Mouse (Mus musculus) MEL (cell line): ENCODE data around the gene Slc2a13. TPM values are rescaled to one million over a fixed set of nuclear protein-coding genes. Genes with fewer than 3 reads are reported as not detected.

Source experiments
- DNase-seq: peaks from one replicate; pipeline ENCODE4 v3.0.0; 2011; ENCODE audit warnings: low read depth, low spot score
- H3K27ac ChIP-seq: 2 replicates; pipeline ENCODE4 v1.5.1; 2012; ENCODE audit warnings: low read depth, mild to moderate bottlenecking, control low read depth, low read length, moderate library complexity; ENCODE audit not compliant: control insufficient read depth
- H3K27me3 ChIP-seq, 2 experiments: fragments of 150-350 bp in 1 of 2; sonication (generic) in 1 of 2; 2 replicates each; pipeline ENCODE4 v1.6.1; 2012; ENCODE audit warnings: low read length in 2 of 2, mild to moderate bottlenecking in 2 of 2, improper control_type of control experiment in 1 of 2, moderate library complexity in 1 of 2; ENCODE audit not compliant: insufficient read depth in 2 of 2, control insufficient read depth in 1 of 2
- H3K36me3 ChIP-seq, 2 experiments: 2 replicates each; pipeline ENCODE4 v1.6.1; 2012 to 2014; ENCODE audit warnings: low read length in 2 of 2, improper control_type of control experiment in 1 of 2, inconsistent platforms in 1 of 2, mild to moderate bottlenecking in 1 of 2; ENCODE audit not compliant: insufficient read depth in 2 of 2, control insufficient read depth in 1 of 2
- H3K4me1 ChIP-seq, 2 experiments: fragments of 150-350 bp in 1 of 2; sonication (generic) in 1 of 2; 2 replicates each; pipeline ENCODE4 v1.6.1; 2012; ENCODE audit warnings: low read length in 2 of 2, improper control_type of control experiment in 1 of 2, mild to moderate bottlenecking in 1 of 2; ENCODE audit not compliant: insufficient read depth in 2 of 2, control insufficient read depth in 1 of 2
- H3K4me3 ChIP-seq, 2 experiments: fragments of 150-350 bp in 1 of 2; sonication (generic) in 1 of 2; 2 replicates each; pipeline ENCODE4 v1.5.1; 2012; ENCODE audit warnings: low read depth in 2 of 2, low read length in 2 of 2, mild to moderate bottlenecking in 2 of 2, moderate library complexity in 2 of 2, control low read depth in 1 of 2, improper control_type of control experiment in 1 of 2; ENCODE audit not compliant: control insufficient read depth in 1 of 2, insufficient read depth in 1 of 2
- H3K79me2 ChIP-seq: 2 replicates; pipeline ENCODE4 v1.6.1; 2012; ENCODE audit warnings: mild to moderate bottlenecking, low read length, moderate library complexity; ENCODE audit not compliant: control insufficient read depth, poor library complexity, insufficient read depth
- H3K9ac ChIP-seq: 2 replicates; pipeline ENCODE4 v1.6.1; 2012; ENCODE audit warnings: low read depth, mild to moderate bottlenecking, control low read depth, low read length, moderate library complexity; ENCODE audit not compliant: control insufficient read depth, poor library complexity, severe bottlenecking
- H3K9me3 ChIP-seq: fragments of 150-350 bp; sonication (generic); replicated peaks from 2 replicates; pipeline ENCODE4 v1.6.1; 2012; ENCODE audit warnings: mild to moderate bottlenecking, low read length, improper control_type of control experiment, moderate library complexity; ENCODE audit not compliant: insufficient read depth
- BHLHE40 ChIP-seq: IDR thresholded peaks from 2 replicates; pipeline ENCODE4 v1.6.1; 2012; ENCODE audit warnings: low read depth, mild to moderate bottlenecking, inconsistent platforms, low read length, improper control_type of control experiment, borderline replicate concordance
- CHD2 ChIP-seq: IDR thresholded peaks from 2 replicates; pipeline ENCODE4 v1.6.1; 2011; ENCODE audit warnings: low read length, improper control_type of control experiment
- CTCF ChIP-seq, 3 experiments: IDR thresholded peaks in 2 of 3; conservative IDR thresholded peaks in 1 of 3; 2 replicates each; pipeline ENCODE4 v1.5.1; 2011 to 2012; ENCODE audit warnings: low read length in 3 of 3, low read depth in 2 of 3, mild to moderate bottlenecking in 2 of 3, improper control_type of control experiment in 1 of 3, inconsistent platforms in 1 of 3, mixed read lengths in 1 of 3, moderate library complexity in 1 of 3; ENCODE audit not compliant: control insufficient read depth in 1 of 3, insufficient read depth in 1 of 3, poor library complexity in 1 of 3, severe bottlenecking in 1 of 3
- E2F4 ChIP-seq: IDR thresholded peaks from 2 replicates; pipeline ENCODE4 v1.6.1; 2011; ENCODE audit warnings: low read depth, low read length, improper control_type of control experiment, borderline replicate concordance
- EP300 ChIP-seq, 2 experiments: IDR thresholded peaks; 2 replicates each; pipeline ENCODE4 v1.6.1; 2011; ENCODE audit warnings: improper control_type of control experiment in 2 of 2, low read length in 2 of 2, low read depth in 1 of 2, mild to moderate bottlenecking in 1 of 2
- GABPA ChIP-seq: IDR thresholded peaks from 2 replicates; pipeline ENCODE4 v1.6.1; 2012; ENCODE audit warnings: low read depth, mild to moderate bottlenecking, inconsistent platforms, low read length, improper control_type of control experiment, moderate library complexity
- GATA1 ChIP-seq: IDR thresholded peaks from 2 replicates; pipeline ENCODE4 v1.6.1; 2011; ENCODE audit warnings: low read depth, low read length, improper control_type of control experiment
- HCFC1 ChIP-seq: IDR thresholded peaks from 2 replicates; pipeline ENCODE4 v1.6.1; 2012; ENCODE audit warnings: low read depth, mild to moderate bottlenecking, inconsistent platforms, low read length, improper control_type of control experiment, moderate library complexity
- KAT2A ChIP-seq: conservative IDR thresholded peaks from 2 replicates; pipeline ENCODE4 v1.6.1; 2012; ENCODE audit warnings: low read depth, low read length, improper control_type of control experiment, inconsistent platforms
- MAFK ChIP-seq: IDR thresholded peaks from 2 replicates; pipeline ENCODE4 v1.6.1; 2011; ENCODE audit warnings: low read depth, mild to moderate bottlenecking, low read length, improper control_type of control experiment, borderline replicate concordance
- MEF2A ChIP-seq: IDR thresholded peaks from 2 replicates; pipeline ENCODE4 v1.6.1; 2014; ENCODE audit warnings: low read depth, mild to moderate bottlenecking, inconsistent platforms, low read length, improper control_type of control experiment; ENCODE audit not compliant: poor library complexity, insufficient replicate concordance, severe bottlenecking; ENCODE audit errors: extremely low read depth
- MXI1 ChIP-seq: IDR thresholded peaks from 2 replicates; pipeline ENCODE4 v1.6.1; 2011; ENCODE audit warnings: mild to moderate bottlenecking, low read depth, low read length, improper control_type of control experiment
- MYB ChIP-seq: IDR thresholded peaks from 2 replicates; pipeline ENCODE4 v1.6.1; 2011; ENCODE audit warnings: mild to moderate bottlenecking, low read depth, low read length, improper control_type of control experiment
- MYC ChIP-seq: IDR thresholded peaks from 2 replicates; pipeline ENCODE4 v1.6.1; 2011; ENCODE audit warnings: low read depth, mild to moderate bottlenecking, low read length, improper control_type of control experiment, moderate library complexity
- POLR2A ChIP-seq, 2 experiments: IDR thresholded peaks; 2 replicates each; pipeline ENCODE4 v1.6.1; 2011 to 2012; ENCODE audit warnings: low read length in 2 of 2, mild to moderate bottlenecking in 2 of 2, control low read depth in 1 of 2, improper control_type of control experiment in 1 of 2, low read depth in 1 of 2, moderate library complexity in 1 of 2; ENCODE audit not compliant: control insufficient read depth in 1 of 2, insufficient read depth in 1 of 2, poor library complexity in 1 of 2
- POLR2AphosphoS5 ChIP-seq: IDR thresholded peaks from 2 replicates; pipeline ENCODE4 v1.6.1; 2012; ENCODE audit warnings: low read depth, borderline replicate concordance, mild to moderate bottlenecking, inconsistent platforms, low read length, moderate library complexity, mixed read lengths
- RCOR1 ChIP-seq: IDR thresholded peaks from 2 replicates; pipeline ENCODE4 v1.6.1; 2012; ENCODE audit warnings: low read depth, mild to moderate bottlenecking, inconsistent platforms, low read length, improper control_type of control experiment
- SMC3 ChIP-seq: IDR thresholded peaks from 2 replicates; pipeline ENCODE4 v1.6.1; 2011; ENCODE audit warnings: low read depth, low read length, improper control_type of control experiment
- TBP ChIP-seq: IDR thresholded peaks from 2 replicates; pipeline ENCODE4 v1.8.0; 2011; ENCODE audit warnings: low read depth, low read length, improper control_type of control experiment
- TCF12 ChIP-seq: IDR thresholded peaks from 2 replicates; pipeline ENCODE4 v1.6.1; 2014; ENCODE audit warnings: low read depth, mild to moderate bottlenecking, inconsistent platforms, low read length, improper control_type of control experiment, moderate library complexity
- UBTF ChIP-seq: IDR thresholded peaks from 2 replicates; pipeline ENCODE4 v1.6.1; 2012; ENCODE audit warnings: low read depth, mild to moderate bottlenecking, inconsistent platforms, low read length, improper control_type of control experiment, moderate library complexity, borderline replicate concordance; ENCODE audit not compliant: insufficient read depth
- USF1 ChIP-seq: IDR thresholded peaks from 2 replicates; pipeline ENCODE4 v1.6.1; 2014; ENCODE audit warnings: low read depth, mild to moderate bottlenecking, inconsistent platforms, low read length, improper control_type of control experiment, moderate library complexity
- ZKSCAN1 ChIP-seq: IDR thresholded peaks from 2 replicates; pipeline ENCODE4 v1.6.1; 2012; ENCODE audit warnings: low read depth, mild to moderate bottlenecking, inconsistent platforms, low read length, improper control_type of control experiment, moderate library complexity
- ZNF384 ChIP-seq: IDR thresholded peaks from 2 replicates; pipeline ENCODE4 v1.6.1; 2012; ENCODE audit warnings: low read depth, mild to moderate bottlenecking, inconsistent platforms, low read length, improper control_type of control experiment
- polyA plus RNA-seq, 2 experiments: library from polyadenylated mRNA; stranded (reverse) in 1 of 2; unstranded in 1 of 2; fragments of >175 nt in 1 of 2; fragments of >200 nt in 1 of 2; gene quantifications; 2 replicates each; pipeline versions ENCODE4 v1.2.1 to v1.2.4; 2012; ENCODE audit warnings: low replicate concordance in 2 of 2, low read depth in 1 of 2; ENCODE audit not compliant: insufficient read length in 2 of 2, insufficient read depth in 1 of 2, missing spikeins in 1 of 2
- total RNA-seq: library from RNA; depleted of rRNA; stranded (reverse); fragments of 300-350 nt; gene quantifications from 2 replicates; pipeline ENCODE4 v1.2.3, GENCODE M21; 2012

Slc2a13 gene
- total and polyA plus RNA-seq, 3 experiments: not detected

GRCm38 (mm10) chr15:91526166-91526565 lies 46.9 kb downstream of the Slc2a13 start:
- no peaks in the 10 kb centered on the region for H3K4me1 ChIP-seq

GRCm38 (mm10) chr15:91524451-91524850 lies 48.6 kb downstream of the Slc2a13 start:
- no peaks in the 10 kb centered on the region for H3K9me3 ChIP-seq
- H3K9ac ChIP-seq: no peak overlapping the region
- H3K27ac ChIP-seq: no peak overlapping the region
- H3K36me3 ChIP-seq: no peaks in the 10 kb centered on the region
- no peak for DNase-seq
- H3K4me3 ChIP-seq: no peak overlapping the region
- no peaks in the 10 kb centered on the region for H3K27me3 ChIP-seq
- no peaks in the 10 kb centered on the region for H3K79me2 ChIP-seq
- no peaks in the 10 kb centered on the region for H3K4me1 ChIP-seq
- TF ChIP-seq E2F4 (no peak), CTCF (IDR thresholded peaks at IDR 0.05 in 2 of 3, conservative IDR thresholded peaks at IDR 0.05 in 1 of 3; ENCODE audit: control insufficient read depth in 1 of 3, insufficient read depth in 1 of 3, low read depth in 2 of 3, low read length in 3 of 3, poor library complexity in 1 of 3, severe bottlenecking in 1 of 3) (no peak), TBP (no peak), BHLHE40 (no peak), SMC3 (no peak), RCOR1 (no peak), MYC (no peak), MYB (no peak), MXI1 (no peak), POLR2A (IDR thresholded peaks at IDR 0.05; ENCODE audit: control insufficient read depth in 1 of 2, insufficient read depth in 1 of 2, low read depth in 1 of 2, low read length in 2 of 2, poor library complexity in 1 of 2) (no peak), CHD2 (no peak), USF1 (no peak), UBTF (no peak), ZKSCAN1 (no peak), TCF12 (no peak), POLR2AphosphoS5 (no peak), ZNF384 (no peak), MEF2A (no peak), EP300 (IDR thresholded peaks at IDR 0.05; ENCODE audit: low read depth in 1 of 2, low read length in 2 of 2) (no peak), KAT2A (no peak)

More at GRCm38 (mm10) chr15:91526166-91526565, 46.9 kb downstream of the Slc2a13 start:
- no peak for DNase-seq
- Histone ChIP-seq H3K4me3 (no peak overlapping the region), H3K27ac (no peak overlapping the region), H3K9me3 (no peaks in the 10 kb centered on the region), H3K79me2 (no peaks in the 10 kb centered on the region), H3K36me3 (no peaks in the 10 kb centered on the region), H3K27me3 (no peaks in the 10 kb centered on the region), H3K9ac (no peak overlapping the region)
- TF ChIP-seq ZNF384 (no peak), TCF12 (no peak), MAFK (no peak), HCFC1 (no peak), GABPA (no peak), MYB (no peak), GATA1 (no peak), MYC (no peak)
